21 mouse cellular contexts compared by ENCODE assay signal in genomic region chr6:7943656-7944055, GRCm38 (mm10).
DNase-seq lines count a peak whose midpoint lies in the region; ATAC-seq lines count a peak whose summit lies in the region.
"Had no signal": no experiment of that assay in that cellular context is flagged by ENCODE, and none has a peak within 500 bp of the region (broad histone marks: within the 10 kb centered on the region; RNA-seq: fewer than 3 reads in every experiment).

No protein-coding gene starts in this region.

- no peaks in the 10 kb centered on the region for H3K9me3 ChIP-seq in embryonic facial prominence, embryonic 14.5 days (ENCODE audit: control insufficient read depth, low read length)
- H3K9me3 ChIP-seq in embryonic facial prominence, embryonic 10.5 days: no peaks in the 10 kb centered on the region
- no peaks in the 10 kb centered on the region for H3K9me3 ChIP-seq in hindbrain, embryonic 12.5 days (replicated peaks)
- H3K9me3 ChIP-seq in hindbrain, embryonic 14.5 days (ENCODE audit: control insufficient read depth, low read length): no peaks in the 10 kb centered on the region
- H3K9me3 ChIP-seq in intestine, embryonic 16.5 days (ENCODE audit: control insufficient read depth, low read length): no peaks in the 10 kb centered on the region
- H3K9me3 ChIP-seq: embryonic facial prominence, embryonic 13.5 days; forebrain, embryonic 13.5 days; hindbrain, embryonic 13.5 days had no signal

- H3K4me3 ChIP-seq in embryonic facial prominence, embryonic 14.5 days (ENCODE audit: low read depth, low read length): no peak overlapping the region
- no peak overlapping the region for H3K4me3 ChIP-seq in embryonic facial prominence, embryonic 10.5 days
- H3K4me3 ChIP-seq in hindbrain, embryonic 12.5 days: no peak overlapping the region
- no peak overlapping the region for H3K4me3 ChIP-seq in hindbrain, embryonic 14.5 days (replicated peaks; ENCODE audit: low read length)
- H3K4me3 ChIP-seq in intestine, embryonic 16.5 days (ENCODE audit: low read length): no peak overlapping the region
- H3K4me3 ChIP-seq: embryonic facial prominence, embryonic 13.5 days; forebrain, embryonic 13.5 days; hindbrain, embryonic 13.5 days had no signal

- no peaks in the 10 kb centered on the region for H3K36me3 ChIP-seq in embryonic facial prominence, embryonic 14.5 days (ENCODE audit: control insufficient read depth, insufficient read depth, low read length)
- H3K36me3 ChIP-seq in embryonic facial prominence, embryonic 10.5 days (replicated peaks): no peaks in the 10 kb centered on the region
- no peaks in the 10 kb centered on the region for H3K36me3 ChIP-seq in hindbrain, embryonic 12.5 days
- H3K36me3 ChIP-seq in hindbrain, embryonic 14.5 days (replicated peaks; ENCODE audit: control insufficient read depth, insufficient read depth): no peaks in the 10 kb centered on the region
- no peaks in the 10 kb centered on the region for H3K36me3 ChIP-seq in intestine, embryonic 16.5 days (ENCODE audit: control insufficient read depth, insufficient read depth, low read length)
- H3K36me3 ChIP-seq: embryonic facial prominence, embryonic 13.5 days; hindbrain, embryonic 13.5 days had no signal

- 0 out of 2 replicates have a peak overlapping the region, but pooled peaks have one; percentile 15 for H3K27ac ChIP-seq in embryonic facial prominence, embryonic 14.5 days (replicated peaks; ENCODE audit: low read depth, low read length)
- no peak overlapping the region for H3K27ac ChIP-seq in embryonic facial prominence, embryonic 10.5 days (replicated peaks)
- no peak overlapping the region for H3K27ac ChIP-seq in hindbrain, embryonic 12.5 days
- H3K27ac ChIP-seq in hindbrain, embryonic 14.5 days: no peak overlapping the region
- H3K27ac ChIP-seq in intestine, embryonic 16.5 days (ENCODE audit: low read length): no peak overlapping the region
- H3K27ac ChIP-seq: embryonic facial prominence, embryonic 13.5 days; forebrain, embryonic 13.5 days; hindbrain, embryonic 13.5 days; hindbrain, postnatal 0 days had no signal

- 80% methylated on average over 5 of the region's 5 CpGs for WGBS in embryonic facial prominence, embryonic 14.5 days
- 86% methylated on average over 5 of the region's 5 CpGs for WGBS in embryonic facial prominence, embryonic 10.5 days
- 88% methylated on average over 5 of the region's 5 CpGs for WGBS in hindbrain, embryonic 12.5 days
- WGBS in hindbrain, embryonic 14.5 days: 83% methylated on average over 5 of the region's 5 CpGs
- WGBS in intestine, embryonic 16.5 days: 75% methylated on average over 5 of the region's 5 CpGs

- DNase-seq in embryonic facial prominence, embryonic 14.5 days (ENCODE audit: low spot score): peak; percentile 19
- no peak for DNase-seq in embryonic facial prominence, embryonic 10.5 days (ENCODE audit: low spot score)
- DNase-seq in hindbrain, embryonic 14.5 days (ENCODE audit: low spot score): no peak
- DNase-seq in ZHBTc4 (ENCODE audit: low read depth, low spot score): peak; percentile 86
- DNase-seq: adrenal gland, adult 2 months; adrenal gland, postnatal 14 days; cerebellum, adult 11 months; cerebellum, adult 9-11 months; cerebellum, postnatal 25 days; gastrocnemius, postnatal 25 days; kidney, adult 2 months had no signal

- H3K4me2 ChIP-seq in embryonic facial prominence, embryonic 14.5 days (ENCODE audit: low read depth, low read length): no peak overlapping the region
- no peak overlapping the region for H3K4me2 ChIP-seq in hindbrain, embryonic 12.5 days (replicated peaks)
- H3K4me2 ChIP-seq in hindbrain, embryonic 14.5 days (replicated peaks): no peak overlapping the region
- no peak overlapping the region for H3K4me2 ChIP-seq in intestine, embryonic 16.5 days (ENCODE audit: low read depth, low read length)
- H3K4me2 ChIP-seq: embryonic facial prominence, embryonic 13.5 days; forebrain, embryonic 13.5 days; heart, embryonic 11.5 days; hindbrain, embryonic 13.5 days had no signal

- no peaks in the 10 kb centered on the region for H3K27me3 ChIP-seq in embryonic facial prominence, embryonic 14.5 days (replicated peaks; ENCODE audit: control insufficient read depth, insufficient read depth, low read length)
- H3K27me3 ChIP-seq in embryonic facial prominence, embryonic 10.5 days (replicated peaks; ENCODE audit: low read depth, poor library complexity, severe bottlenecking): no peaks in the 10 kb centered on the region
- H3K27me3 ChIP-seq in hindbrain, embryonic 12.5 days: no peaks in the 10 kb centered on the region
- H3K27me3 ChIP-seq in hindbrain, embryonic 14.5 days (ENCODE audit: control insufficient read depth, insufficient read depth, low read length): no peaks in the 10 kb centered on the region
- no peaks in the 10 kb centered on the region for H3K27me3 ChIP-seq in intestine, embryonic 16.5 days (replicated peaks; ENCODE audit: control insufficient read depth, insufficient read depth, low read length)
- H3K27me3 ChIP-seq: embryonic facial prominence, embryonic 13.5 days; forebrain, embryonic 13.5 days; hindbrain, embryonic 13.5 days had no signal

- no peak for ATAC-seq in embryonic facial prominence, embryonic 14.5 days (ENCODE audit: low read depth)
- 0 out of 2 replicates have a peak, but pooled peaks have one; percentile 21 for ATAC-seq in hindbrain, embryonic 12.5 days (ENCODE audit: low FRiP score)
- ATAC-seq in hindbrain, embryonic 14.5 days (ENCODE audit: low FRiP score): no peak
- no peak for ATAC-seq in intestine, embryonic 16.5 days
- ATAC-seq in granulocyte monocyte progenitor cell, adult 5-6 weeks (replicated peaks; ENCODE audit: poor library complexity, severe bottlenecking): no peak
- ATAC-seq: inflammation-experienced regulatory T-cells, adult 6 months; intestine, postnatal 0 days had no signal

- no peak overlapping the region for H3K9ac ChIP-seq in embryonic facial prominence, embryonic 14.5 days (ENCODE audit: low read depth, low read length)
- no peak overlapping the region for H3K9ac ChIP-seq in hindbrain, embryonic 12.5 days
- no peak overlapping the region for H3K9ac ChIP-seq in hindbrain, embryonic 14.5 days
- H3K9ac ChIP-seq in intestine, embryonic 16.5 days (ENCODE audit: low read depth, low read length): no peak overlapping the region
- H3K9ac ChIP-seq: embryonic facial prominence, embryonic 13.5 days; forebrain, embryonic 13.5 days; hindbrain, embryonic 13.5 days had no signal

- no peaks in the 10 kb centered on the region for H3K4me1 ChIP-seq in embryonic facial prominence, embryonic 14.5 days (ENCODE audit: control insufficient read depth, insufficient read depth, low read length)
- H3K4me1 ChIP-seq in embryonic facial prominence, embryonic 10.5 days: no peaks in the 10 kb centered on the region
- peaks cover 2% of the 10 kb centered on the region; the same call in 1 of the 2 replicates for H3K4me1 ChIP-seq in hindbrain, embryonic 12.5 days
- H3K4me1 ChIP-seq in hindbrain, embryonic 14.5 days (replicated peaks; ENCODE audit: control insufficient read depth, insufficient read depth, low read length): no peaks in the 10 kb centered on the region
- no peaks in the 10 kb centered on the region for H3K4me1 ChIP-seq in intestine, embryonic 16.5 days (ENCODE audit: control insufficient read depth, insufficient read depth, low read length)
- H3K4me1 ChIP-seq: forebrain, embryonic 13.5 days; hindbrain, embryonic 13.5 days had no signal

Comparison
In these comparisons a context has a peak if more than half of its experiments do, and no peak if none do; other contexts are left out.
1. DNase-seq: peak in embryonic facial prominence, embryonic 14.5 days (single experiment) and ZHBTc4 (single experiment); none in embryonic facial prominence, embryonic 10.5 days (single experiment) and hindbrain, embryonic 14.5 days (single experiment).